Comparison of ENCODE assay signal across 26 mouse cellular contexts in the genomic region with DNA sequence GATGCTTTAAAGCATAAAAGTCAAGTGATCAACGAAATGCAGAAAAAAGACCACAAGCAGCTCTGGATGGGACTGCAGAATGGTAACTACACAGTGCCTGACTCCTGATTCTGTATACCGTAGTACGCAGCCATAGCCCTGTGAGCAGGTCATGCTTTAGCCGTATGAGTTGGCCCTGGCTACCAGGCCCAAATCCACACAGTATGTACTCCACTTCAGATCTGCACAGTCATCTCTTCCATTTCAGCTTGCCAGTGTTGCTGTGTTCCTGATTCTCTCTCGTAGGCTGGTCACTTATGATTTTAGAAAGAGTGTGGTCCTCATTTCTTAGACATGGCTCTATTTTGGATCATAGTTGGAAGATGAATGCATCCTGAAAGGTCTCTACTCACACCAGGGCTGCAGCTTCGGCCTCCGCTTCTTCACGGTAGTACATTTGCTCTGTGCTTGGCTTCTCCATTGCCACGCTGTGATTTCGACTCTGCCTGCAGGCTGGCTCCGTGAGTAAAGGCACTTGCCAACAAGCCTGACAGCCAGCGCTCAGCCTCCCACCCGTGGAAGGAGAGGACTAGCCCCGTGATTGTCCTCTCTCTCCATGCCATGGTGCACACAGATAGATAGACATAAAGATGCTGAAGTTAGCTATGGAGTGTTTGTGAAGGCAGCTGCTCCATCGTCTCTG. TPM values are rescaled to one million over a fixed set of nuclear protein-coding genes. Genes with fewer than 3 reads are reported as not detected.
DNase-seq lines count a peak whose midpoint lies in the region; ATAC-seq and TF ChIP-seq lines count a peak whose summit lies in the region.
"Had no signal": no experiment of that assay in that cellular context is flagged by ENCODE, and none has a peak within 500 bp of the region (broad histone marks: within the 10 kb centered on the region; RNA-seq: fewer than 3 reads in every experiment).

No protein-coding gene starts in this region.

- no peaks in the 10 kb centered on the region for H3K4me1 ChIP-seq in stomach, postnatal 0 days (replicated peaks; ENCODE audit: control insufficient read depth, insufficient read depth)
- H3K4me1 ChIP-seq: embryonic facial prominence, embryonic 13.5 days; forebrain, embryonic 10.5 days; forebrain, embryonic 15.5 days; hindbrain, embryonic 10.5 days; hindbrain, embryonic 15.5 days; liver, embryonic 12.5 days; neural tube, embryonic 12.5 days had no signal

- TF ChIP-seq EP300 in stomach, postnatal 0 days (optimal IDR thresholded peaks at IDR 0.05), result no peak

- ATAC-seq in stomach, postnatal 0 days (ENCODE audit: low FRiP score, low TSS enrichment), result 0 out of 2 replicates have a peak, but pooled peaks have one; percentile 12
- ATAC-seq: forebrain, embryonic 15.5 days; inflammation-experienced regulatory T-cells, adult 6 months; liver, embryonic 12.5 days; liver, postnatal 0 days; midbrain, embryonic 16.5 days; Patski had no signal

- H3K27me3 ChIP-seq in stomach, postnatal 0 days (ENCODE audit: control insufficient read depth, insufficient read depth, low read length), result no peaks in the 10 kb centered on the region
- H3K27me3 ChIP-seq: embryonic facial prominence, embryonic 13.5 days; forebrain, embryonic 15.5 days; hindbrain, embryonic 15.5 days; liver, embryonic 12.5 days; neural tube, embryonic 12.5 days; Patski had no signal

- WGBS in stomach, postnatal 0 days, result 81% methylated on average over 15 of the region's 15 CpGs

- H3K9me3 ChIP-seq in stomach, postnatal 0 days (ENCODE audit: control insufficient read depth, low read length), result no peaks in the 10 kb centered on the region
- H3K9me3 ChIP-seq: embryonic facial prominence, embryonic 13.5 days; forebrain, embryonic 10.5 days; forebrain, embryonic 15.5 days; hindbrain, embryonic 10.5 days; hindbrain, embryonic 15.5 days; liver, embryonic 12.5 days; neural tube, embryonic 12.5 days had no signal

- H3K36me3 ChIP-seq in stomach, postnatal 0 days (ENCODE audit: control insufficient read depth, insufficient read depth, low read length), result no peaks in the 10 kb centered on the region

- H3K4me2 ChIP-seq in stomach, postnatal 0 days (replicated peaks; ENCODE audit: low read depth), result no peak overlapping the region
- H3K4me2 ChIP-seq: embryonic facial prominence, embryonic 13.5 days; forebrain, embryonic 15.5 days; hindbrain, embryonic 15.5 days; liver, embryonic 12.5 days; midbrain, embryonic 11.5 days; neural tube, embryonic 12.5 days had no signal

- peak overlapping the region; percentile 24; the same call in 1 of the 2 replicates for H3K27ac ChIP-seq in stomach, postnatal 0 days (replicated peaks)
- H3K27ac ChIP-seq: embryonic facial prominence, embryonic 13.5 days; forebrain, embryonic 10.5 days; forebrain, embryonic 15.5 days; hindbrain, embryonic 10.5 days; hindbrain, embryonic 15.5 days; liver, embryonic 12.5 days; neural tube, embryonic 12.5 days had no signal

- intact Hi-C loops in left cerebral cortex, postnatal 14 days (cut with DNase I), result no loop called here

- no peak overlapping the region for H3K4me3 ChIP-seq in stomach, postnatal 0 days (ENCODE audit: low read depth, low read length)
- H3K4me3 ChIP-seq: embryonic facial prominence, embryonic 13.5 days; forebrain, embryonic 10.5 days; forebrain, embryonic 15.5 days; hindbrain, embryonic 10.5 days; hindbrain, embryonic 15.5 days; liver, embryonic 12.5 days; myocyte; neural tube, embryonic 12.5 days had no signal

- no peak overlapping the region for H3K9ac ChIP-seq in stomach, postnatal 0 days (ENCODE audit: low read length)
- H3K9ac ChIP-seq: embryonic facial prominence, embryonic 13.5 days; forebrain, embryonic 15.5 days; hindbrain, embryonic 15.5 days; liver, embryonic 12.5 days; liver, postnatal 0 days; neural tube, embryonic 12.5 days had no signal

- peak; percentile 69 to 74 for DNase-seq in cerebellum, postnatal 10 days
- DNase-seq in cerebellum, adult 9-10 months, result no peak
- peak; percentile 84 for DNase-seq in heart, adult 11 months
- no peak for DNase-seq in heart, adult 9 months (ENCODE audit: low spot score in 2 of 2)
- DNase-seq in left cerebral cortex, postnatal 14 days (ENCODE audit: low spot score in 2 of 2), result peak; percentile 15 to 17
- DNase-seq in left cerebral cortex, adult 11 months (ENCODE audit: low spot score), result no peak
- DNase-seq in stomach, postnatal 0 days (ENCODE audit: low spot score), result no peak
- DNase-seq: adrenal gland, postnatal 10 days; heart, postnatal 14 days; kidney, adult 11 months; kidney, postnatal 14 days; liver, postnatal 0 days; lung, postnatal 36 days; thymus, postnatal 4 days had no signal

- TF ChIP-seq CTCF in stomach, postnatal 0 days (IDR thresholded peaks at IDR 0.05; ENCODE audit: low read depth), result no peak

RNA-seq across cellular contexts. Expression of a gene that starts 35.6 kb away (rescaled TPM):
- 10 to 100 TPM; 21.2 to 21.4 TPM for total RNA-seq in left cerebral cortex, postnatal 14 days (2021)
- polyA plus RNA-seq in stomach, postnatal 0 days (2015; fragmentation: Nextera tagmentation; extraction: Ambion mirVana), result 36.5 and 37.5 TPM in 2 replicates

Comparison
In these comparisons a context has a peak if more than half of its experiments do, and no peak if none do; other contexts are left out.
1. DNase-seq: peak in cerebellum, postnatal 10 days (2 of 2), heart, adult 11 months (single experiment) and left cerebral cortex, postnatal 14 days (2 of 2); none in cerebellum, adult 9-10 months (single experiment), heart, adult 9 months (0 of 2), left cerebral cortex, adult 11 months (single experiment) and stomach, postnatal 0 days (single experiment).